Mouse (Mus musculus): ENCODE results near the gene Hoxd12.

The Hoxd12 gene

GRCm38 (mm10) chr2:74674881-74675665 lies at the start of gene Hoxd12:
TSS of gene Hoxd12 (plus strand) at chr2:74675013.
- no peak for DNase-seq (ENCODE audit: low spot score)

GRCm38 (mm10) chr2:74635412-74635811 lies 39.4 kb upstream of the Hoxd12 start:
- DNase-seq (ENCODE audit: low spot score) = no peak

- no peak for DNase-seq (ENCODE audit: low spot score)
Observed at GRCm38 (mm10) chr2:74642431-74642830, 32.4 kb upstream of the Hoxd12 start.

- no peak for DNase-seq (ENCODE audit: low spot score)
Observed at GRCm38 (mm10) chr2:74645631-74646030, 29.2 kb upstream of the Hoxd12 start.

- no peak for DNase-seq (ENCODE audit: low spot score)
Observed at GRCm38 (mm10) chr2:74647082-74647864, 27.5 kb upstream of the Hoxd12 start.

GRCm38 (mm10) chr2:74652996-74653340 lies 21.8 kb upstream of the Hoxd12 start:
- no peak for DNase-seq (ENCODE audit: low spot score)

- DNase-seq (ENCODE audit: low spot score) = no peak
Observed at GRCm38 (mm10) chr2:74653781-74654535, 20.9 kb upstream of the Hoxd12 start.

GRCm38 (mm10) chr2:74654743-74655419 lies 19.9 kb upstream of the Hoxd12 start:
- DNase-seq (ENCODE audit: low spot score) = no peak

GRCm38 (mm10) chr2:74655420-74655781 lies 19.4 kb upstream of the Hoxd12 start:
- no peak for DNase-seq (ENCODE audit: low spot score)

- no peak for DNase-seq (ENCODE audit: low spot score)
Observed at GRCm38 (mm10) chr2:74655821-74656631, 18.8 kb upstream of the Hoxd12 start.

GRCm38 (mm10) chr2:74656632-74657021 lies 18.2 kb upstream of the Hoxd12 start:
- no peak for DNase-seq (ENCODE audit: low spot score)

GRCm38 (mm10) chr2:74657251-74658023 lies 17.4 kb upstream of the Hoxd12 start:
- DNase-seq (ENCODE audit: low spot score) = no peak

GRCm38 (mm10) chr2:74658024-74658666 lies 16.7 kb upstream of the Hoxd12 start:
- no peak for DNase-seq (ENCODE audit: low spot score)

GRCm38 (mm10) chr2:74658667-74659371 lies 16.0 kb upstream of the Hoxd12 start:
- DNase-seq (ENCODE audit: low spot score) = no peak

- no peak for DNase-seq (ENCODE audit: low spot score)
Observed at GRCm38 (mm10) chr2:74659507-74660005, 15.3 kb upstream of the Hoxd12 start, which contains the start of gene Evx2. TSS of gene Evx2 (minus strand) at chr2:74659557.

GRCm38 (mm10) chr2:74660421-74661375 lies 14.1 kb upstream of the Hoxd12 start:
- DNase-seq (ENCODE audit: low spot score) = no peak

GRCm38 (mm10) chr2:74661685-74662084 lies 13.1 kb upstream of the Hoxd12 start:
- no peak for DNase-seq (ENCODE audit: low spot score)

Data from c-Kit-positive CD71-positive TER-119-positive erythroid progenitor cells, embryonic 14.5 days (primary cell).